Mouse (Mus musculus): Measurements from ENCODE around the gene Kcnc1.

Gene Kcnc1

DNA sequence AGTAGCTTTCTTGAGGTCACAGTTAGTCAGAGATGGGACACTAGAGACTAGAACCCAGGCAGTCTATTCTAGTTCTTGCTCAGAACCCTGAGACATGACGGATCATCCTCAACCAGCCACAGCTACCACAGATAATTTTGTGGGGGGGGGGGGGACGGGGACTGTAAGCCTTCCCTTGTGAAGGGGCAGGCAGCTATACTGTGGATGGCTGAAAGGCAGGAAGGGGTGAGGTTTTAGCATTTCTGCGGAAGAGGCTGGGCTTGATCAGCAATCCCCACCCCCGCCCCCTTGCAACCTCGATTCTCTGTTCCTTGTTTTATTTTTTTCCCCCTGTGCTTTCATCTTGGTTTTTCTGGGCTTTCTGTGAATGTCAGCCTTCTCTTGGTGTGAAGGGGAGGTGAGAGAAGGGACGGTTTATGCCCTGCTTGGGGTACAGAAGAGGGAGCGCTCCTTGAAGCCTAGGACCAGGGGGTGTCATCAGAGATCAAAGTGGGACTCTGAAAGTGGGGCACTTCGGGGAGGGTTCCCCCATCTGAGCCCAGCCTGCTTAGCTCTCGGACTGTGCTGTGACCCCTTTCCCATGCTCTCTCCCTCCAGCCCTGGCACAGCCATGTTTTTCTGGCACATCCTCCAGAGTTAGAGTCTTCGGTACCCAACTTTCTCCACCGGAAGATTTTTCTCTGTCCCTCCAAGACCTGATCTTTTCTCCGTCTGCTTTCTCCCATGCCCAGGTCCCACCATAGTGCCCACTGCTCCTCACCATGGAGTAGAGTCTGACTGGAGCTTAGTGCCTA, 2.4 kb upstream of the Kcnc1 start:
- DNase-seq (ENCODE audit: extremely low read depth, low read depth, low spot score), result no peak

DNA sequence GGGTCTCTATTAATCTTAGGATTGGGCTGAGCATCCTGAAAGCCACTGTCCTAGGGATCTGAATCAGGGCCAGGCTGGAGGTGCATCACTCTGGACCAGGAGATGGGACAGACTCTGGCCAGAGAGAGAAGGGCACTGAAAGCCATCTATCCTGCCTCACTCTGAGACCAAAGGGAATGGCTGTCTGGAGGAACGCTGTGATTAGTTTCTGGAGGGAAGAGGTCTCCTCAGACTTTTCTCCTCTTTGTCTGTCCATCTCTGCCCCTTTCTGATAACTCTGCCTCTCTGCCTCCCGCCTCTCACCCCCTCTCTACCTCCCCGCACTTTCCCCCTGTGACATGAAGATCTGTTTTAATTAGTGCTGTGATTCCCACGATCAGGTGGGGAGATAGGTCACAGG, 1.4 kb upstream of the Kcnc1 start:
- no peak for DNase-seq (ENCODE audit: extremely low read depth, low read depth, low spot score)

DNA sequence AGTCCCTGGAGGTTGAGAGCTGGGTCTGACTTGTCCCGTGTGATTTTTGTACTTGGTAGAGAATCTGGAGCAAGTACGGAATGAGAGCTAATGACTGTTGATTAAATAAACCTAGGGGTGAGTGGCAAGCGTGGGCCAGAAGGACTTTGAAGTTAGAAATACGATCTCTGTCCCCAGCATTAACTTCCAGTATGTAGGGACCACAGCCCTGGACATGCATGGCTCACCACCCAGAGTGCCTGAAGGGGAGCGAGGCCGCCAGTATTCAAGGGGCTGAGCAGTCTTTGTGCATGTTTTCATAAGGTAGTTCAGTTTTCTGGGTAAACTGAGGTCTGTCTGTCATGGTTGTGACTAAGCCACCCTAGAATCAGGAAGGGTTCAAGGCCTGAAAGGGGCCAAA, 726 bp upstream of the Kcnc1 start:
- DNase-seq (ENCODE audit: extremely low read depth, low read depth, low spot score), result no peak

DNA sequence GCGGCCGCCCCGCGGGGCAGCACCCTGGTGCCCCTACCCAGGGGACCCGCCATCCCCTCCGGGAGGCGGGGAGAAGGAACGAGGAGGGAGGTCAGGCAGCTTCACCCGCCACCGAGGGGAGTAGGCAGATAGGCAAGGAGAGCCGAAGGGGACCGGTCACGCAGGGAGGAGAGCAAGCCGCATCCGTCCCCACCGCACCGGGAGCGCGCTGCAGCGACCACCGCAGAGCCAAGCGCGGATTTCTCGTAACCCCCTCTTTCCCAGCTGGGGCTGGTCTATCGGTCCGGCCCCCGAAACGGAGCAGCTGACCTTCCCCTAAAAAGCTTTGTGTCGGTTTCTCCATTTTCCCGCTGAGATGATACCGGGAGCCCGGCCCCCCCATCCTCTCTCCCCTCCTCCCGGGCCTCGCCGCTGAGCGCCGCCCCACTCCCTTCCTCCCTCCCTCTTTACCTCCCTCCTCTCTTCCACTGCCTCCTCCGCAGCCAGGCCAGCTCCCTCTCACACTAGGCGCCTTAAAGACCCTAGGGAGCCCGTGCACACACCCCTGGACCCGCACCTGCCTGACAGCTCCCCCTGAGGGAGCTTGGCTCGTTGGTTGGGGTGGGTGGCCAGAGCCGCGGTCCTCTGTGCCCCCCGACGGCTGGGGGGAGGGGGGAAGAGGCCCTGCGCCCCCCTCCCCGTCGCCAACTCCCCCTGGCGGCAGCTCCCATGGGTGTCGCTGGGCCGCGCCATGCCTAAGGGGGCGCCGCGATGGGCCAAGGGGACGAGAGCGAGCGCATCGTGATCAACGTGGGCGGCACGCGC, 833 bp downstream of the Kcnc1 start:
- DNase-seq (ENCODE audit: extremely low read depth, low read depth, low spot score), result no peak

DNA sequence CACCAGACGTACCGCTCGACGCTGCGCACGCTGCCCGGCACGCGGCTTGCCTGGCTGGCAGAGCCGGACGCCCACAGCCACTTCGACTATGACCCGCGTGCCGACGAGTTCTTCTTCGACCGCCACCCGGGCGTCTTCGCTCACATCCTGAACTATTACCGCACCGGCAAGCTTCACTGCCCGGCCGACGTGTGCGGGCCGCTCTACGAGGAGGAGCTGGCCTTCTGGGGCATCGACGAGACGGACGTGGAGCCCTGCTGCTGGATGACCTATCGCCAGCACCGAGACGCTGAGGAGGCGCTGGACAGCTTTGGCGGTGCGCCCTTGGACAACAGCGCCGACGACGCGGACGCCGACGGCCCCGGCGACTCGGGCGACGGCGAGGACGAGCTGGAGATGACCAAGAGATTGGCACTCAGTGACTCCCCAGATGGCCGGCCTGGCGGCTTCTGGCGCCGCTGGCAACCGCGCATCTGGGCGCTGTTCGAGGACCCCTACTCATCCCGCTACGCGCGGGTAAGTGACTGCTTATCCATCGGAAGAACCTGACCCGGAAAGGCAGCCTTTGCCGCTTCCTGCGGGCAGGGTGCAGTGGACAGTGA, 1.5 kb downstream of the Kcnc1 start:
- no peak for DNase-seq (ENCODE audit: extremely low read depth, low read depth, low spot score)

DNA sequence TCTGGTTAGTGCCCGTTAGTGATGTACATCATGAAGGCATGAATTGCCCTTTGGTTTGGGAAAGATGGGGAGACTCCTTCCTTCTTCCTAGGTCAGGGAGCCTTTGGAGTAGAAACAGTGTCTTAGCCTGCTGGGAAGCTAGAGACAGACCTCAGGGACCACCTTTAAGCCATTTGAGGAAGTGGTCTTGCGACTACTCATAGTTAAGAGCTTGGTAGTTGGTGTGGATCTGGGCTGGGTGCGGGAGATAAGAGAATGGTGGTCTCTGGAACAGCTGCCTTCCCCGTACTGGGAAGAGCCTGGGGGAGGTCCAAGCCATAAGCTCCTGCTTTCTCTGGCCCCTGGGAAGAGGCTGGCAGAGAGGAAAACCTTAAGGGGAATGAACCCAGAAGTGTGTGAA, 2.3 kb downstream of the Kcnc1 start:
- no peak for DNase-seq (ENCODE audit: extremely low read depth, low read depth, low spot score)

DNA sequence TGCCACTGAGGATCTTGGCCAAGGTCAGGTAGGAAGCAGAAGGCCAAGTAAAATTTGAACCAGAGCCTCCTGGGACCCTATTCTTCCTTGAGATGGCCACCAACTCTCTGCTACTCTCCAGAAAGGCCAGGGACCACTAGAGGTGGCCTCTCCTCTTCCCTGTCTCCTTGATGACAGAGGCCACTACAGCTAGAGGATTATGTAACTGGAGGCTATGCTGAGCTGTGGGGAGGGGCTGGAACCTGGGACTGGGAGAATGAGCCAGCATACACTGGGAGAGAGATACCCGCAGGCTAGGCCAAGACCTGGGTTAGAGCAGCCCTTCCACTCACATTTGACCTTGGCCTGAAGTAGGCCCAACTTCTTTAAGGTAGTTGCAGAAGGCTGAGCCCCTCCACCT, 3.4 kb downstream of the Kcnc1 start:
- no peak for DNase-seq (ENCODE audit: extremely low read depth, low read depth, low spot score)

DNA sequence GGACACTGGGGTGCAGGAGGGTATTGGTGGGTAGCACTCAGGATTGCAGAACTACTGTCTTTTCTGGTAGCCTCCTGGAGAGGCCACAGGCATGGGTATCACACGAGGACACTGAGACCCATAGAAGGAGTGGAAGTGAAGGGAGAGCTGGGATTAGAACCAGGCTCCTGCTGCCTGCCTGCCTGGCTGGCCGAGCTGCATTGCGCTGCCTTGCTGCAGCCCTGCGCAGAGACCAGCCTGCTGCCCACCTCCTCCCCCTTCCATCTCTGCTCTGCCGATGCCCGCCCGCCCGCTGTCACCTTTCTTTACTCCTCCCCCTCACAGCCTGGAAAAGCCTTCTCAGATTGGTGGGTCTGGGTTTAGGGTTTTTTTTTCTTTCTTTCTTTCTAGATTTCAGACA, 4.0 kb downstream of the Kcnc1 start:
- DNase-seq (ENCODE audit: extremely low read depth, low read depth, low spot score), result no peak

DNA sequence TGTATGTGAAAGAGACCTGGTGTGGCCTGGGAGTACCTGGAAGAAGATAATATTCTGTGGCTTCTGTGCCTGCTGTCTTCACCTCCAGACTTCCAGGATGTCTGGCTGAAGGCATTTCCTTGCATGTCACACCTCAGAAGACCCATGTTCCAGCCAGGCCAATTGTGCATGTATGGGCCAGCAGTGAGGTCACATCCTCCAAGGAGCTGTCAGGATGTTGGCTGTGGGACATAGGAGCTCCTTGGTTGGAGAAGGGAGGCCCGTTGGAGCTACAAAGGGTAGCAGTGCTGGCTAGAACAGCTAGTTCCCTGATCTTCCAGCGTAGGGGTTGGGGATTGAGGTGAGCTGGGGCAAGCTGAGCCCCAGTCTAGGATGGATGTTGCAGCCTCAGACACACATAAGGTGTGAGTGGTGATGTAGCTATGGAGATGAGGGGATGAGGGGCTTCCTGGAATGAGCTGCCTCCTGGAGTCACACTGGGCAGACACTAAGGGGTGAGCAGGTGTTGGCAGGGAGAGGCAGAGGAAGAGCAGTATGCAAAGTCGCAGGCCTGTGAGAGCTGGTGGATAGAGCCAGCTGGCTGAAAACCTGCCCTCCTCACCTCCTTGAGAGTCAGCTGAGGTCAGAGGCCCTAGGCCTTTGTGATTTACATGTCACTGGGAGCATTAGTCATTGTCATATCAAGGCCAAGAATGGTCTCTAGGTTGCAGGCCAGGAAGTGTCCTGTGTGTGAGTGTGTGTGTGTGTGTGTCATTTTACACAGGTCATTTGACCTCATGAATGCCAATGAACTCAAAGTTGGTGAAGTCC, 5.3 kb downstream of the Kcnc1 start:
- no peak for DNase-seq (ENCODE audit: extremely low read depth, low read depth, low spot score)

DNA sequence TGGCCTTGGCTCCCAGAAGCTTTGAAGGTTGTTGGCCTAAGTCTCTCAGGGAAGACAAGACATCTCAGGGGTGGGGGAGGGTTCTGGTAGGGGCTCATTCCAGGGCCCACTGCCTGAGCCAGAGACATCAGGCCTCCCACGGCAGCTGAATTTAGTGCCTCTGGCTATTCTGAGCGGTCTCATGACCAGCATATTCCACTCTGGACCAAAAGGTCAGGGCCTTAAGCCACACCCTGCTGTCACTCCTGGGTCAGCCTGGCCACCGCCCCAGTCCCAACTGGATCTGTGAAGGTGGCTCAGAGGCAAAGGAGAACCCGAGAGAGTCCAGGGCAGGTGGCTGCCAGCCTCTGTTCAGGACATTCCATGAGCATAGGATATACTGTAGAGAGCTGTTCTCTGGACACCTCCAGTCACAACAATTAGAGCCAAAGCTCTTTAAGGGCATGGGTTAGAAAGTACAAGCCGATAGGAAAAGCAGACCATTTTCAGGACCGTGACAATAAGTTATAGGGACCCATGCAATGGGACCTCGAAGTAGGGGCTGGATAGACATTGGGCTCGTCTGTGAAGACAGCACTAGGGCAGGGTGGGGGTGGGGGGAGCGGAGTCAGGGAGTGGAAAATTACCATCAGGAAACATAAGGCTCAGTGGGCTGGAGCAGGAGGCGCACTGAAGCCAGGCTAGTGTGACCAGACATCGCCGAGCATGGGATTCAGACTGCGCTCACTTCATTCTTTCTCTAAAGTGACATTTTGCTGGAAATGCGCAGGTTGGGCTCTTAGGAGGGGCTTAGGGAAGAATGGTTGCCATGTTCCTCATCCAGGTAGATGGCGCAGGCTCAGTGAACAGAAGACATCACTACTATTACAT, 7.6 kb downstream of the Kcnc1 start:
- DNase-seq (ENCODE audit: extremely low read depth, low read depth, low spot score), result no peak

DNA sequence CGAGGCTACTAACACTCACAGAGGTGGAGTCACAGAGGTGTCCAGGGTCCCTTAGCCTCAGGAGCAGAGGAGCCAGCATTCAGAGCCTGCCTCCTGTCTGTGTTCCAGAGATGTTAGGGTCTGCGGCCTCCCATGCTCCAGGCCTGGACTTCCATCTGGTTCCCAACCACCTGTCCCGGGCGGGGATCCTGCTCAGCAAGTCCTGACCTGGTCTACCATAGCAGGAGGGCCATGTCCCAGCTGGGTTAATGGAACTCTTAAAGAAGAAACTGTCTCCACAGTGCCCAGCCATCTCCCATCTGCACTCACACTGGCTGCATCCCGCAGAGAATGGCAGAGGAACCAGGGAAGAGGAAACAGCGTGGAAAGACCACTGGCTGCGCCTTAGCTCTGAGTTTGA, 8.5 kb downstream of the Kcnc1 start:
- DNase-seq (ENCODE audit: extremely low read depth, low read depth, low spot score), result no peak

DNA sequence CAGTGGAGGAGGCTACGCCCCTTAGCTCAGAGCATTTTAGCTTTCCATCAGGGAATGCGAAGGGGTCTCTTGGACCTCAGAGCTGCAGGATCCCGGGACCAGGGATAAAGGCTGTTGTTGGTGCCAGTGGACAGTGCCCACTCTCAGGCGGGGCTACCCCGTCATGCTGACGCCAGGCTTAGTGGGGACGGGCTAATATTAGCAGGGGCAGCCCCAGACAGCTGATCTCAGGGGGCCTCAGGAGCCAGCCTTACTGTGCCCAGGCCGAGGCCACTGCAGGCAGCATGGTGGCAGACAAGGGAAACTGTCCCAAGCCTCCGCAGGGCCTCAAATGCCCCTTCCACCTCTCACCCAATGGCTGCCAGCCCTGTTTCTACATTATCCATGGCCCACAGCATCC, 12.3 kb downstream of the Kcnc1 start:
- DNase-seq (ENCODE audit: extremely low read depth, low read depth, low spot score), result no peak

DNA sequence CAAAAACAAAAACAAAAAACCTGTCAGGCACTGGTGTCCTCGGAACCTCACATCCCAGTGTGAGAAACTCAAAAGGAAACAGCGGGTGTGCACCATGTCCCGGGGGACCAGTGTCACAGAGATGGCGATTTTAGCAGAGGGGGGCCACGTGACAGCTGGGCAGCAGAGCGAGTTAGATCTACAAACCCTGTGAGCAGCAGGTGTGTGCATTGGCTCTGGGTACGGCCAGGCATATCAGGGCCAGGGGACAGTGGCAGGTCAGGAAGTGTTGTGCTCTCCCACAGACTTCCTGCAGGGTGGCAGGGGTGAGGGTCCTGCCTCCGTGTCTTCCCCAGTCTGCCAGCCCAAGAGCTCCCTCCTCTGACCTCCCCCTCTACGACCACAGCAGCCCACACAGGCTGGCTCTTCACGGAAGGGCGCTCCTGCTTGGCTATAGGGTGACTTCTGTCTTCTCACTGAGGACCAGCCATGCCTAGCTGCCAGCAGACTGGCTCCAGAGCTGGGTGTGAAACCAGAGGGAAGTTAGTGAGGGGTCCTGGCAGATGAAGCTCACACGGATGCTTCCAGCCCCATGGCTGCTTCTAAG, 13.0 kb downstream of the Kcnc1 start:
- no peak for DNase-seq (ENCODE audit: extremely low read depth, low read depth, low spot score)

DNA sequence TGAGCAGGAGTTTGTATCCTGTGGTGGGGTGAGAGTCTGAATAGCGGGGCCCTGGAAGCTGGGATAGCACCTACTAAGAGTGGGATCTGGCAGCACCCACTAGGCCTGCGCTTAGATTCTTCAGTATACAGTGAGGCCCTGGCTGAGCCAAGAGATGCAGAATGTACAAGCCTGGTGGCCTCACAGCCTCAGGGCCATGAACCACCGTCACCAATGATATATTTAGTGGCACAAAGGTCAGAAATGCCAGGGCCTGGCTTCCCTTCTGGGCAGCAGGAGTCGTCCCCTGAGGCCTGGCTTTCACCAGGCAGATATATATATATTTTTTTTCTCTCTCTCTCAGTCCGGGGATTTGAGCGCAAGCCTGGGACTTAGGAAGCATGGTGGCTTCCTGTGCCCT, 14.4 kb downstream of the Kcnc1 start:
- no peak for DNase-seq (ENCODE audit: extremely low read depth, low read depth, low spot score)

DNA sequence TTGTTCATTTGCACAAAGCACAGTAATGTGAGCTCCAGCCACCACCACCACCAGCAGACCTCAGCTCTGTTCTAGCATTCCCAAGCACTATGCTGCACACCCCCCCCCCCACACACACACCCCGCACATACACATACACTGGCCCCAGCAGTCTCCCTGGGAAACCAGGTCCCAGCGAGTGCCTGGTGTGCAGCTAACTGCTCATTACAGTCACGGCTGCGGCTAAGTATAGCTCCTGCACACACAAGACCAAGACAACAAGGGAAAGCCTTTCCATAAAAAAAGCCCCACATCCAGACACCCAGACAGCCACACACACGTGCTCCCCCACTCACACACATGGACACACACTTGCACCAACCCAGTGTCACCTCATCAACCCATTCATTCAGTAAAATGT, 16.5 kb downstream of the Kcnc1 start:
- DNase-seq (ENCODE audit: extremely low read depth, low read depth, low spot score), result no peak

DNA sequence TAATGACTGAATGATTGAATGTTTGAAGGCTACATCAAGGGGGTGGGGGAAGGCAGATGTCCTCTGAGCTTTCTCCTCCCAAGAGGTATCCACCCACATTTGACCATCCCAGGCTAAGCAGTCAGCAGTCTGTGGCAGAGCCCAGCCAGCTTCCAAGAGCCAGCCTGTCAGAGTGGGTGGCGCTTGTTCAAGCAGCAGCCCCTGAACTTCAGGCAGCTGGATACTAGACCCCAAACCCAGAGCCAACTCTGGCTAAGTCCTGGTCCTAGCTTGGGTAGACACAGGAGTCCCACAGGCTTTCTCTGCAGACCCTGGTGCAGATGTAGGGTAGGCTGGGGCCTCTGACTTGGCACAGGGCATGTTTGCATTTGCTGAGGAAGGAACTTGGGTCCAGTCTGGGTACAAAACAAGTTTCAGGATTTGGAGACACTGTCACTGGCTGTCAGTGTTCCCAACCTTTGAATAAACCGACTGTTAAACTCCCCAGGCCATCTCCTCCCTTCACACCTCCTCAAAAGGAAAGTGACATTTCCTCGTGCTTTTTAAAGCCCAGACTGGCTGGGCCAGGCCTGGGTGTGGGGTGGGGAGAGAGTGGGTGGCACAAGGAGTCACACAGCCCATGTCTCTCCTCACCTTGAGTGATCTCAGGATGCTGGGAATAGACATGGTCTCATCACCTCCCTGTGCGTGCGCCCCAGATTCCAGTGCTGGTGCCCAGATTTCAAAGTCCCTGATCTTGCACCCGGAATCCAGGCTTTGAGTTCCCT, 17.8 kb downstream of the Kcnc1 start:
- DNase-seq (ENCODE audit: extremely low read depth, low read depth, low spot score), result no peak

DNA sequence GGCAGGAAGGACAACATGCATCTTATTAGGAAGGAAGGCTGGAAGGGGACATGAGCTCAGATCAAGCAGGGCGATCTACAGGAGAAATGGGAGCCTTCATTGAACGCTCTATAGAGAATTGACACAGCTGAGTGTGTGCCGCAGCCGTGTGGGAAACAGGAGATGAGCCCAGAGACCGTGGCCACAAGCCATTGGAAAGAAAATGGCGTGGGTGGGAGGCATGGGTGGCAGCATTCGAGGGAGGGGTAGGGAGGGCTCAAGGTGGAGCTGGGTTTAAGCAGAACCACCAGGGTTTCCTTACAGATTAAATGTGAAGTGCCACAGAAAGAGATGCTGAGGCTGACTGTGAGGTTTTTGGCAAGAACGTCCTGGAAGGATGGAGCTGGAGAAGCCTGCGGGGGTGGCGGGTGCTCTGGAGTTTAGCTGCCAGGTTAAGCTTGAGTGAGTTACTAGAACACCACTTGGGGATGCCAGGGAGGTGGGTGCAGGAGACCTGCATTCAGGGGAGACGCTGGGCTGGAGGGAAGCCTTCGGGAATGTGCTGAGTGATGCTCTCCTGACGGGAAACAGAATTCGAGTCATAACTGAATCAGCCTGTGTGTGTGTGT, 19.6 kb downstream of the Kcnc1 start:
- no peak for DNase-seq (ENCODE audit: extremely low read depth, low read depth, low spot score)

DNA sequence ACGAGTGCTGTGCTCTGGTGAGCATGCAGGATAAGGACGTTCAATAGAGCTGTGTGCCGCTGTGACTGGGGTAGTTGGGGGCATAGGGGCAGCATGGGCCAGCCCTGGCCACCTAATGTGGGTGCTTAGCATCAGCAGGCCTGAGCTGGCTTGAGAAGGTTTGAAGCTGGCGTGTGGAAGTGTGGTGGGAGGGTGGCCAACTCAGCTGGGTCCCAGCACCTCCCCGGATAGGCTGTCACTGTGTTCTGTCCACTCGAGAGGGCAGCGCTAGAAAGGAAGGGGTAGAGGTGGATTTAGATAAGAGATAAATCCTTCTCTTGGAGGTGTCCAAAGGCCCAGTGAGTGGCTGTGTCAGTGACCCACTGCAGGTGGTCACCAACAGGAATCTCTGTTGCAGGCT, 21.2 kb downstream of the Kcnc1 start:
- DNase-seq (ENCODE audit: extremely low read depth, low read depth, low spot score), result no peak

DNA sequence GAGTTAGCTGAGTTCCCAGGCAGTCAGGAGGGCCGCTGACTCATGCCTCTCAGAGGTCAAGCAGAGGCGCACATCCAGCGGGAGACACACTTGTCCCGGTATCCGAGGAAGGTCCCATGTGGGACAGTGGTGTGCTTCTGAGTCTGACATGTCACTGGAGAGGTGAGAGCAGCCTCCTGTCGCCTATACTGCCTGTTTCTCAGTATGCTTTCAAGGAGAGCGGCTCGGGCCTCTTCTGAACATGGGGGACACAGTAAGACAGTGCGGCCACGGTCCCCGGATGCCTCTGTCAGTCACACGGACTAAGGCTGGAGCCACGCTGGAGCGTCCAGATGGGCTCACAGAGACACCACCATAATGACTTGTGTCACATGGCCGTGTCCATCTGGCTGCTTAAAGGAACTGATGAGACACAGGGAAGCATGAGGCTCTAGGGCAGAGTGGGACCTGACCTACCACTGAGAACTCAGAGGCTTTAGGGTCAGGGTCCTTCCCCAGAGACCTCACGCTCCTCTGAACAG, 21.9 kb downstream of the Kcnc1 start:
- DNase-seq (ENCODE audit: extremely low read depth, low read depth, low spot score), result no peak
